Mouse (Mus musculus) CH12.LX (cell line): ENCODE measurements around the gene Folh1. TPM values are rescaled to one million over a fixed set of nuclear protein-coding genes. Genes with fewer than 3 reads are reported as not detected.

ENCODE experiments used
- DNase-seq: peaks from one replicate; pipeline ENCODE4 v3.0.0-alpha.2; 2013; ENCODE audit errors: extremely low read depth
- H3K27ac ChIP-seq: 2 replicates; pipeline ENCODE4 v1.5.1; 2012; ENCODE audit warnings: low read depth, mild to moderate bottlenecking, control low read depth, moderate library complexity; ENCODE audit not compliant: insufficient read depth
- H3K27me3 ChIP-seq: replicated peaks from 2 replicates; pipeline ENCODE3; 2012; ENCODE audit warnings: inconsistent platforms
- H3K36me3 ChIP-seq, 2 experiments: replicated peaks in 1 of 2; 2 replicates each; pipeline versions ENCODE3 to v1.6.1; 2012; ENCODE audit warnings: inconsistent platforms in 1 of 2, low read length in 1 of 2, mild to moderate bottlenecking in 1 of 2, mixed read lengths in 1 of 2, moderate library complexity in 1 of 2; ENCODE audit not compliant: control insufficient read depth in 1 of 2, insufficient read depth in 1 of 2
- H3K4me1 ChIP-seq, 2 experiments: 2 replicates each; pipeline ENCODE4 v1.6.1; 2012; ENCODE audit warnings: inconsistent platforms in 1 of 2, moderate library complexity in 1 of 2; ENCODE audit not compliant: insufficient read depth in 2 of 2, control insufficient read depth in 1 of 2
- H3K4me2 ChIP-seq: 2 replicates; pipeline ENCODE4 v1.6.1; 2012; ENCODE audit warnings: low read depth, mild to moderate bottlenecking, control low read depth; ENCODE audit not compliant: poor library complexity, insufficient read depth, severe bottlenecking
- H3K4me3 ChIP-seq, 3 experiments: fragments of 150-350 bp in 1 of 3; sonication (generic) in 1 of 3; replicated peaks in 1 of 3; 2 replicates each; pipeline versions ENCODE3 to v1.5.1; 2011 to 2012; ENCODE audit warnings: low read depth in 2 of 3, low read length in 2 of 3, mild to moderate bottlenecking in 2 of 3, moderate library complexity in 2 of 3, control low read depth in 1 of 3, improper control_type of control experiment in 1 of 3, inconsistent platforms in 1 of 3, mixed read lengths in 1 of 3; ENCODE audit not compliant: poor library complexity in 1 of 3
- H3K79me2 ChIP-seq: replicated peaks from 2 replicates; pipeline ENCODE4 v1.6.1; 2012; ENCODE audit warnings: mild to moderate bottlenecking, moderate library complexity; ENCODE audit not compliant: control insufficient read depth, poor library complexity, insufficient read depth, severe bottlenecking; ENCODE audit errors: extremely low read depth
- H3K9ac ChIP-seq: 2 replicates; pipeline ENCODE4 v1.6.1; 2012; ENCODE audit warnings: low read depth, mild to moderate bottlenecking, control low read depth, moderate library complexity; ENCODE audit not compliant: insufficient read depth
- H3K9me3 ChIP-seq: replicated peaks from 2 replicates; pipeline ENCODE3; 2012; ENCODE audit warnings: low read length, inconsistent platforms, mixed read lengths
- CHD1 ChIP-seq: IDR thresholded peaks from 2 replicates; pipeline ENCODE4 v1.6.1; 2012; ENCODE audit warnings: low read depth, low read length, improper control_type of control experiment, inconsistent platforms
- CTCF ChIP-seq, 2 experiments: IDR thresholded peaks in 1 of 2; conservative IDR thresholded peaks in 1 of 2; 2 replicates each; pipeline ENCODE4 v1.5.1; 2011 to 2012; ENCODE audit warnings: low read depth in 2 of 2, low read length in 2 of 2, improper control_type of control experiment in 1 of 2, inconsistent platforms in 1 of 2, mild to moderate bottlenecking in 1 of 2, moderate library complexity in 1 of 2
- E2F4 ChIP-seq: IDR thresholded peaks from 2 replicates; pipeline ENCODE4 v1.6.1; 2011; ENCODE audit warnings: low read depth, low read length, improper control_type of control experiment; ENCODE audit not compliant: insufficient replicate concordance
- EP300 ChIP-seq: IDR thresholded peaks from 2 replicates; pipeline ENCODE4 v1.6.1; 2011; ENCODE audit warnings: low read length, improper control_type of control experiment
- GABPA ChIP-seq: IDR thresholded peaks from 2 replicates; pipeline ENCODE4 v1.6.1; 2012; ENCODE audit warnings: low read depth, low read length, improper control_type of control experiment, inconsistent platforms; ENCODE audit not compliant: insufficient replicate concordance
- HCFC1 ChIP-seq: IDR thresholded peaks from 2 replicates; pipeline ENCODE4 v1.6.1; 2012; ENCODE audit warnings: low read depth, mild to moderate bottlenecking, inconsistent platforms, low read length, improper control_type of control experiment
- JUND ChIP-seq: conservative IDR thresholded peaks from 2 replicates; pipeline ENCODE4 v1.6.1; 2011; ENCODE audit warnings: low read depth, low read length, improper control_type of control experiment
- MAX ChIP-seq: IDR thresholded peaks from 2 replicates; pipeline ENCODE4 v1.6.1; 2011; ENCODE audit warnings: low read length, improper control_type of control experiment
- MEF2A ChIP-seq: IDR thresholded peaks from 2 replicates; pipeline ENCODE4 v1.6.1; 2014; ENCODE audit warnings: low read depth, mild to moderate bottlenecking, inconsistent platforms, low read length, improper control_type of control experiment, borderline replicate concordance
- MYC ChIP-seq: IDR thresholded peaks from 2 replicates; pipeline ENCODE4 v1.6.1; 2011; ENCODE audit warnings: low read depth, mild to moderate bottlenecking, improper control_type of control experiment, low read length
- NRF1 ChIP-seq: IDR thresholded peaks from 2 replicates; pipeline ENCODE4 v1.6.1; 2014; ENCODE audit warnings: low read depth, mild to moderate bottlenecking, inconsistent platforms, low read length, improper control_type of control experiment, moderate library complexity
- PAX5 ChIP-seq: IDR thresholded peaks from 2 replicates; pipeline ENCODE4 v1.6.1; 2012; ENCODE audit warnings: low read length, inconsistent platforms, mixed read lengths
- RAD21 ChIP-seq: IDR thresholded peaks from 2 replicates; pipeline ENCODE4 v1.6.1; 2011; ENCODE audit warnings: low read depth, mild to moderate bottlenecking, low read length, improper control_type of control experiment, moderate library complexity
- SIN3A ChIP-seq: IDR thresholded peaks from 2 replicates; pipeline ENCODE4 v1.6.1; 2012; ENCODE audit warnings: low read length, improper control_type of control experiment, inconsistent platforms
- SMC3 ChIP-seq: IDR thresholded peaks from 2 replicates; pipeline ENCODE4 v1.6.1; 2011; ENCODE audit warnings: low read depth, low read length, improper control_type of control experiment
- TCF12 ChIP-seq: IDR thresholded peaks from 2 replicates; pipeline ENCODE4 v1.6.1; 2014; ENCODE audit warnings: low read depth, mild to moderate bottlenecking, inconsistent platforms, low read length, improper control_type of control experiment
- UBTF ChIP-seq: IDR thresholded peaks from 2 replicates; pipeline ENCODE4 v1.6.1; 2012; ENCODE audit warnings: low read depth, mild to moderate bottlenecking, inconsistent platforms, low read length, improper control_type of control experiment, moderate library complexity
- USF2 ChIP-seq: conservative IDR thresholded peaks from 2 replicates; pipeline ENCODE4 v1.6.1; 2011; ENCODE audit warnings: low read depth, low read length, improper control_type of control experiment
- ZMIZ1 ChIP-seq: IDR thresholded peaks from 2 replicates; pipeline ENCODE4 v1.6.1; 2012; ENCODE audit warnings: low read depth, mild to moderate bottlenecking, inconsistent platforms, low read length, improper control_type of control experiment
- ZNF384 ChIP-seq: IDR thresholded peaks from 2 replicates; pipeline ENCODE4 v1.6.1; 2012; ENCODE audit warnings: low read depth, low read length, improper control_type of control experiment, inconsistent platforms
- dilution Hi-C: fragments of 300-500 bp; cut with MboI; formaldehyde crosslinking; loops from 2 replicates; pipeline ENCODE4 v1.14.3; 2020; ENCODE audit warnings: low sequenced_read_pairs; ENCODE audit not compliant: extremely low pct_unique_long_range_greater_than_20kb, extremely low pct_ligation_motif_present
- in situ Hi-C: fragments of 300-500 bp; cut with MboI; formaldehyde crosslinking; loops from 3 replicates; pipeline ENCODE4 v1.14.3; 2019; ENCODE audit warnings: low sequenced_read_pairs, low pct_ligation_motif_present, low pct_unique_long_range_greater_than_20kb, mixed read lengths
- polyA plus RNA-seq: library from polyadenylated mRNA; unstranded; fragments of >175 nt; gene quantifications from 2 replicates; pipeline ENCODE4 v1.2.1, GENCODE M21; 2012; ENCODE audit warnings: low read depth; ENCODE audit not compliant: insufficient read length
- total RNA-seq, 2 experiments: library from RNA; depleted of rRNA; stranded (reverse); fragments of 300-350 nt in 1 of 2; fragments of >200 nt in 1 of 2; gene quantifications; 2 replicates each; pipeline ENCODE4 v1.2.3; 2012 to 2014

Folh1 gene
- total and polyA plus RNA-seq, 3 experiments = not detected

DNA sequence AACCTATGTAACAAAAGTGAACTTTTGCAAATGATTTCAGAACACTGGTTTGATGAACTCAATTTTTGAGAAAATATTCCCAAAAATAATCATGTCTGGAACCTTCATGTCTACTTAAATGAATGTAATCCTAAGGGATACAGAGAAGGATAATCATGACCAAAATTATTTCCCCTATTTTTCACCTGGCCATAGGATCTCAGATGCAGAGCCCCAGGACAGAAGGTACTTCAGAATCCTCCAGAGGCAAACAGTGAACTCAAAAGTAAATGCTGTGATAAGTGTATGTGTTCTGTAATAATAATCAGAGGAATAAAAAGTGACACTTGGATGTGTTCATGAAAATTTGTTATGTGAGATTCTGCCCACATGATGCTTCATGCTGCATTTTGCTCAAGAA is 19.0 kb upstream of the Folh1 start, which contains the start of gene Vmn2r77:
Vmn2r77 (plus strand) TSS at position 301 of the 400 bp plus-strand sequence.
- Histone ChIP-seq H3K4me3 (no peak within 1 kb of the TSS), H3K4me1 (no peaks in the 10 kb centered on the region), H3K9me3 (peaks cover 4% of the 10 kb centered on the region), H3K27ac (no peak within 1 kb of the TSS), H3K4me2 (no peak within 1 kb of the TSS), H3K27me3 (no peaks in the 10 kb centered on the region)
- no peak for DNase-seq
- dilution Hi-C loops = no loop called here
- TF ChIP-seq USF2 (no peak), MYC (no peak), GABPA (no peak), SIN3A (no peak), TCF12 (no peak), EP300 (no peak), NRF1 (no peak), E2F4 (no peak), CHD1 (no peak), RAD21 (no peak), CTCF (conservative IDR thresholded peaks at IDR 0.05 in 1 of 2, IDR thresholded peaks at IDR 0.05 in 1 of 2; ENCODE audit: low read depth in 2 of 2, low read length in 2 of 2) (no peak), ZNF384 (no peak), ZMIZ1 (no peak), MAX (no peak)
- TF ChIP-seq, all 38 proteins: peak for 0
- no peak within 1 kb of the TSS for H3K9ac ChIP-seq
- no peaks in the 10 kb centered on the region for H3K36me3 ChIP-seq
- H3K79me2 ChIP-seq = no peaks in the 10 kb centered on the region
- in situ Hi-C loops = no loop called here

DNA sequence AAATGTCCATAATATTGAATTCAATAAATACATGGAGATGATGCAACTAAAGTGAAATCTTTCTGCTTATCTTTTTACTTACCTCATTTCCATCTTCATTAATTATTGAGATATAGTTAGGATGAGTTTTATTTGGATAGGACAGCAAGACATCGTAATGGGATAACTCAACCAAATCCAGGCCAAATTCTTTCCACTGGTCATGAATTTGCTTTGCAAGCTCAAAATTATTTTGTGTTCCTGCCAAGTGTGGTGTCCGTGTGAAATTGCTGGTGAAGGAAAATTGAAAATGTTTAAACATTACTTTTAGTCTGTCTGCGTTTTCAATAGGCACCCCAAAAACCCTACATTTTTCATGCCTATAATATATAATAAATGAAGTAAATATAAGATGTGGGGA is 4.1 kb downstream of the Folh1 start:
- Histone ChIP-seq H3K9ac (no peak overlapping the region), H3K79me2 (no peaks in the 10 kb centered on the region), H3K27ac (no peak overlapping the region), H3K9me3 (peaks cover 19% of the 10 kb centered on the region), H3K27me3 (no peaks in the 10 kb centered on the region), H3K36me3 (no peaks in the 10 kb centered on the region), H3K4me2 (no peak overlapping the region), H3K4me1 (no peaks in the 10 kb centered on the region), H3K4me3 (no peak overlapping the region)
- TF ChIP-seq SMC3 (no peak), HCFC1 (no peak), UBTF (no peak), MEF2A (no peak), JUND (no peak), PAX5 (no peak), SIN3A (no peak)
- no peak for DNase-seq
- dilution Hi-C loops (no loop called here), in situ Hi-C loops (no loop called here)
